Mouse (Mus musculus): ENCODE data around the gene Ssbp3.

DNA sequence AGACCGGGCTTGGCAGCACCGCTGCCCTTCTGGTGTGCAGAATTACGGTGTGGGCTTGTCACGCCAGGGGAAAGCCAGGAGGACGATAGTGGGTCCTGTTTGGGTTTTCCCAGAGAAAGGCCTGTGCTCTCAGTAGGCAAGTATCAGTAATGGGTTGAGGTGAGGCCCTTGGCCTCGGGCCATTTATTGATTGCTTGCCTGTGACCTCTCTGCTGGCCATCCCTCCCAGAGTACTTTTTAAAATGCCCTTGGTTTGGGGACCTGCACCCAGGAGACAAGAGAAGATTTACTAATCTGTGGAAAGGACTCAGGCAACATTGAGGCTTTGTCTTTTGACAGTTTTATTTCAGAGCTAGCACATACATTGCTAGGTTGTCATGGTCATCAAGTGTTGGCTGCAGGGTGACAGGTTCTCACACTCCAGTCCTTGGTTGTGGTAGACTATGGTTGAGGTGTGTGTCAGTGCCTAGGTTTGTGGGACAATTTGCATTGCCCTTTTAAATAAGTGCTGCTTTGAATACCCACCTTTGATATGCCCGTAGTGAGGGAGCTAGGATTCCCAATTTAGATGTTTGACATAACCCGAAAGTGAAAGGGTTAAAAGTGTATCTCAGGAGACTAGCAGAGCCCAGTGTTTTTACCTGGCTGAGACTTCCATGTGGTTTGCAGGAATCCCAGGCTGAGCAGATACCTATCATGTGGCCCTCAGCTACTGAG lies 28.2 kb downstream of the Ssbp3 start:
- TF ChIP-seq CTCF (IDR thresholded peaks at IDR 0.05; ENCODE audit: borderline replicate concordance, insufficient read depth, low read length) (no peak), POLR2A (IDR thresholded peaks at IDR 0.05; ENCODE audit: low read depth, low read length) (no peak)
